Mouse (Mus musculus) monocyte, adult 2 months (primary cell): Measurements from ENCODE around the gene Cd300ld3.
"Not testable (repeated sequence)": the region's sequence is repeated elsewhere in the genome, so short reads cannot be mapped to it uniquely, and the experiment has no call there.

Experiments used
- DNase-seq, 2 experiments: peaks; one replicate each; pipeline ENCODE4 v3.0.0; 2022; ENCODE audit warnings: low spot score in 2 of 2, low read depth in 1 of 2

Gene Cd300ld3

DNA sequence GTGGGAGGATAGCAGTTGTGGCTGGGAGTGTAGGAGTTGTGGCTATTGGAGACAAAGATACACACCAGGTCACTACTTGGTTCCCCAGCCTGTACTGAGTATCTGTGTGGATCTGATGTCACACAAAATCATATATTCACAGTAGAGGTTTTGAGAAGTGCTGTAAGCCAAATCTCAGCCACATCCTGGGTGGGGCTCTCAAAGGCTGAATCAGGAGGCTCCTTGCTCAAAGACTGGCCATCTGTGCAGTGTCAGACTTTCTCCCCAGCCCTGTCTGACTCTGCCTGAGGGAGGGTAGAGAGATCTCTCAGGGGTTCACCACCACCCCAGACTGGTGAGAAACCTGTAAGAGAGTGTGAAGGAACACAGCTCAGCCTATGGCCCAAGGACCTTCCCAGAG lies 6.3 kb upstream of the Cd300ld3 start:
- DNase-seq = no peak

DNA sequence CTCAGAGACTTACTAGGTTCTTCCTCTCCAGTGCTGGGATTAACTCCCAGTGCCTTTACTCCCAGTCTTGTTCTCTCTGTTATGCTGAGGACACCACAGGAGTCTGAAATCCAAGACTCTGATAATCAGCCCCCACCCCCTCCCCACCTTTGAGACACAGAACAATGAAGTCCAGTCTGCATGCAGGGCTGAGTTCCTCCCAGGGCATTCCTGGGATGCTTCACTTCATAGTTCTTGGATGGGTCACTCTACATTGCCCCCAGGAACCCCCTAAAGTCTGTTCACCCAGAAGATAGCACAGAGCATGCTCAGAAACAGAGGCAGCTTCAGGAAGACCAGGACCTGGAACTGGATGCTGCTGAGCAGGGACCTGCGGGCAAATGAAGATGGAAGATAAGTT lies 4.8 kb upstream of the Cd300ld3 start:
- DNase-seq = no peak

DNA sequence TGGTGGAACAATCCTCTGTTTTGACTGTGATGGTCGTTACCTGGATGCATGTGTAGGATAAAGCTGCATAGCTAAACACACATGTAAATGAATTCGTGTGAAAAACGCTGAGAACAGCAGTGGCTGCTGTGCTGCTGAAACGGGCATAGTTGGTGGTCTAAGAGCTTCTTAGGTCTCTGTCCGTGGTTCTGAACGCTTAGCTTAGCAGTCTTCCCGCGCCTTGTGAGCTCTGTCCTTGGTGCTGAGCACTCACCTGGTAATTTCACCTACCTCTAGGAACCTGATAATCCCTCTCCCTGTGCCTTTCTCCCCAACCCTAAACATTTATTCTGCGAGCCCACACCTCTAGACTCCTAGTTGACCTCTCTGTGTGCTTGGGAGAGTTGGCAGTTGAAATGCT lies 4.0 kb upstream of the Cd300ld3 start:
- DNase-seq = no peak

DNA sequence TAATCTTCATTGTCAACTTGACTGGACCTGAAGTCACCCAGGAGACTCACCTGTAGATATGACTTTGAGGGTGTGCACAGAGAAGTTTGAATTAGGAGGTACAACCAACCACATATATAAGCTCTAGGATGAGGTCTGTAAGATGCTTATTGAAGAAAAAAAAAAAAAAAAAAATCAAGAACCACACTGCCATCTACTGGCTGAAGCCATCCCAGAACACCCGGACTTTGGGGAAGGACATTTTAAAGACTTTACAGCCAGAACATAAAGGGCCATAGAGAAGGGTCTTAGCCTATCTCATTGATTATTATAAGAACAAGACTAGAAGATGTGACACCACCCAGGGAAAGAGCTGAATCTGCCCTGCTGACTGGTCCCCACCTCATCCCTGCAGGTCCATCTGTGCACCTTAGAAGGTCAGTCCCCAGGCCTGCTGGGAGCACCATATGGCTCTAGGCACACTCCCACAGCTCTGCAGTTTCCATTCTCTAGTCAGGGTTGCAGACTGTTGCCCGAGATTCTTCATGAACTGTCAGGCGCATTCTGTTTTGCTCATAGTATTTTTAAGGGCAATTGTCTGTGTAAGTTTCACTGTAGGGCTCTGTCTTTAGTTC lies 1.2 kb upstream of the Cd300ld3 start:
- DNase-seq = no peak

DNA sequence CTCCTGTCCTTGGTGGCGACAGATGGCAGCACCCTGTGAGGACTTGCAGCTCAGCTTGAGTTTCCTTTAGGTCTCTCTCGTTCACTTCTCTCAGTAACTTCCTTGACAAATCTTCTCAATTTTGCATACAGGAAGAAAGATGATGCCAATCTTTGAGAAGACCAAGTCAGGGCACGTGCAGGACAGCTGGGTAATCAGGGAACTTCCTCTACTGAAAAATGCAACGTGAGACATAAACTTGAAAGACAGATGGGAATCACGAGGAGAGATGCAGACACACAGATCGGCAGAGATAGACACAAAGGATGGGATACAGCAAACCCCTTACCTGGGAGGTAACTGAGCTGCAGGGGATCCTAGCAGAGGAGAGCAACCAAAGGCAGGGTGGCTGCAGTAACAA lies 10.5 kb downstream of the Cd300ld3 start, which contains the start of gene Cd300ld5:
TSS of gene Cd300ld5 (minus strand) at position 101 of the 400 bp plus-strand sequence.
- not testable (repeated sequence) for DNase-seq

DNA sequence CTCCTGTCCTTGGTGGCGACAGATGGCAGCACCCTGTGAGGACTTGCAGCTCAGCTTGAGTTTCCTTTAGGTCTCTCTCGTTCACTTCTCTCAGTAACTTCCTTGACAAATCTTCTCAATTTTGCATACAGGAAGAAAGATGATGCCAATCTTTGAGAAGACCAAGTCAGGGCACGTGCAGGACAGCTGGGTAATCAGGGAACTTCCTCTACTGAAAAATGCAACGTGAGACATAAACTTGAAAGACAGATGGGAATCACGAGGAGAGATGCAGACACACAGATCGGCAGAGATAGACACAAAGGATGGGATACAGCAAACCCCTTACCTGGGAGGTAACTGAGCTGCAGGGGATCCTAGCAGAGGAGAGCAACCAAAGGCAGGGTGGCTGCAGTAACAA lies 21.3 kb downstream of the Cd300ld3 start, which contains the start of gene Cd300ld4:
TSS of gene Cd300ld4 (minus strand) at position 101 of the 400 bp plus-strand sequence.
- DNase-seq = not testable (repeated sequence)

DNA sequence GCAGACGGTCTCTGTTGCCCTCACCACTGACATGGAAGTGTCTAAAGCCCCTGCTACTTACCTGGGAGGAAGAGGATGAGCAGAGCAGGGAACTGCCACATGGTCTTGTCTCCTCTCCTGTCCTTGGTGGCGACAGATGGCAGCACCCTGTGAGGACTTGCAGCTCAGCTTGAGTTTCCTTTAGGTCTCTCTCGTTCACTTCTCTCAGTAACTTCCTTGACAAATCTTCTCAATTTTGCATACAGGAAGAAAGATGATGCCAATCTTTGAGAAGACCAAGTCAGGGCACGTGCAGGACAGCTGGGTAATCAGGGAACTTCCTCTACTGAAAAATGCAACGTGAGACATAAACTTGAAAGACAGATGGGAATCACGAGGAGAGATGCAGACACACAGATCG lies 32.1 kb downstream of the Cd300ld3 start, which contains the start of gene Cd300ld2:
TSS of gene Cd300ld2 (minus strand) at position 101 of the 400 bp plus-strand sequence.
- DNase-seq = not testable (repeated sequence)

DNA sequence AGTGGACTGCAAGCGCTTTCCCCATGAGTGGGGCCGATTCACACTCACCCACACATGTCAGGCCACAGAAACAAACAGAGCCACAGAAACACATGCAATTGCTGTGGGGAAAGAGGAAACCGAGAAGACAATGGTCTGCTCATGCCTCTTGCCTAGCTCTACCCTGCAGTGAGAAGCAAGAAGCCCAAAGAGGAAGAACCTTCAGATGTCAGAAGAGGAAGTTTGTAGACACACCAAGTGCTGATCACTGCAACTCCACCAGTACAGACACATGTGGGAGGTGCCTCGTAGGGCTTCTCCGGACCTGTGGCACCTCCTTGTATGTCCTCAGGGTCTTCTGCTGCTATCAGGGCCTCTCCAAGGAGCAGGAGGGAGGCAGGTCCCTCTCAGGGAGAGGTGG lies 44.1 kb downstream of the Cd300ld3 start:
- peak; percentile 47 to 49 for DNase-seq

DNA sequence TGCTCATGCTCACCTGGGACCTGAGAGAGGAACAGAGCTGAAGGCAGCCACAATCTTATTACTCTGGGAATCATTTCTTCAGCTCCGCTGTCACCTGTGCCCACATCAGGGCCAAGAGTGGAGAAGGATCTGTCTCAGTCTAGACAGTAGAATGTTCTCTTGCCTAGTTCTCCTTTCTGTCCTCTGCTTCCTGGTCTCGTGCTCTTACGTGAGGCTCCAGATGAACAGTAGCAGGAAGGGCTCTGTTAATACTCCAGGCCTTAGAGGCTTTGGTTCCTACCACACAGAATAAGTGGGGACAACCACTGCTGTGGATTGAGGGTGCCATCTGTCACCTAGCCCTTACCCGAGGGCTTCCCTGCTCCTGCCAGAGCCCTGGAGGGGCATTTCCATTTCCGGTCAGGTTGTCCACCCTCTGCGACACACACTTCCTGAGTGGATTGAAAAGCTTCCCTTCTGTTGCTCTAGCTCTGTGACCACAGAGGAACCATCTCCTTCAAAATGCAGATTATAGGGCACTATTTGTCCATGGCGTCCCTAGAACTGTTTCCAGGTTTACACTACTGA lies 46.7 kb downstream of the Cd300ld3 start, which contains the start of gene Cd300c2:
TSS of gene Cd300c2 (minus strand) at position 407 of the 567 bp plus-strand sequence.
- peak in 1 of 2 experiments; percentile 32 for DNase-seq
